Mouse (Mus musculus): ENCODE measurements at regions not wholly inside any gene's neighbourhood (a gene's known extent, or its start where the extent isn't known, plus 50 kb on each side); places are given as distances from the start of the nearest gene placed in this dataset.

DNA sequence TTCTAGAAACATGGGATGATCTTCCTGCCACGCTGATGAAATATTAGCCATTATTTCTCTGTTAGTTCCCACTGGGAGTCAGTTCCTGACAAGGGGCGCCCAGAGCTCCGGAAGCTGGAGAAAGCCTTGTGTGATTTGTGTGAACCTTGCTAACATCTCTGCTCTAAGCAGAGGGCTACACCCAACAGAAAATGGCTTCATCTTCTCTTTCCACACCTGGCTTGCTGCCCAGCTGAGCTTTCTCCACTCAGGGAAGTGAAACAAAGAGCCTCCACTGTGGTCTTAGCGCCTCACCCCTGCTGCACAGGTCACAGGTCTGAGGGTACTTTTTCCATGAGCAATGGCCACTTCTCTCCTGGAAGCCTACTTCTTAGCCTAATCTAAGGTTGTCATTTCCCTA is 285.2 kb downstream of the Rps24 start:
- DNase-seq (ENCODE audit: low spot score), result no peak
- no peak for ATAC-seq (ENCODE audit: insufficient number of reproducible peaks, low FRiP score, low TSS enrichment, low read depth)
- no peak overlapping the region for H3K9ac ChIP-seq (ENCODE audit: low read length)
- H3K4me1 ChIP-seq (ENCODE audit: control insufficient read depth, insufficient read depth, low read length), result peaks cover 19% of the 10 kb centered on the region
- no peak overlapping the region for H3K4me3 ChIP-seq (ENCODE audit: low read depth, low read length)
- 88% methylated on average over 4 of the region's 4 CpGs for WGBS
- no peaks in the 10 kb centered on the region for H3K27me3 ChIP-seq (ENCODE audit: control insufficient read depth, insufficient read depth, low read length)
- no peaks in the 10 kb centered on the region for H3K36me3 ChIP-seq (ENCODE audit: control insufficient read depth, insufficient read depth, low read length)
- H3K27ac ChIP-seq (replicated peaks; ENCODE audit: low read depth, low read length), result no peak overlapping the region
- H3K9me3 ChIP-seq (ENCODE audit: control insufficient read depth, low read length), result no peaks in the 10 kb centered on the region
- no peak overlapping the region for H3K4me2 ChIP-seq (ENCODE audit: low read depth, severe bottlenecking)

DNA sequence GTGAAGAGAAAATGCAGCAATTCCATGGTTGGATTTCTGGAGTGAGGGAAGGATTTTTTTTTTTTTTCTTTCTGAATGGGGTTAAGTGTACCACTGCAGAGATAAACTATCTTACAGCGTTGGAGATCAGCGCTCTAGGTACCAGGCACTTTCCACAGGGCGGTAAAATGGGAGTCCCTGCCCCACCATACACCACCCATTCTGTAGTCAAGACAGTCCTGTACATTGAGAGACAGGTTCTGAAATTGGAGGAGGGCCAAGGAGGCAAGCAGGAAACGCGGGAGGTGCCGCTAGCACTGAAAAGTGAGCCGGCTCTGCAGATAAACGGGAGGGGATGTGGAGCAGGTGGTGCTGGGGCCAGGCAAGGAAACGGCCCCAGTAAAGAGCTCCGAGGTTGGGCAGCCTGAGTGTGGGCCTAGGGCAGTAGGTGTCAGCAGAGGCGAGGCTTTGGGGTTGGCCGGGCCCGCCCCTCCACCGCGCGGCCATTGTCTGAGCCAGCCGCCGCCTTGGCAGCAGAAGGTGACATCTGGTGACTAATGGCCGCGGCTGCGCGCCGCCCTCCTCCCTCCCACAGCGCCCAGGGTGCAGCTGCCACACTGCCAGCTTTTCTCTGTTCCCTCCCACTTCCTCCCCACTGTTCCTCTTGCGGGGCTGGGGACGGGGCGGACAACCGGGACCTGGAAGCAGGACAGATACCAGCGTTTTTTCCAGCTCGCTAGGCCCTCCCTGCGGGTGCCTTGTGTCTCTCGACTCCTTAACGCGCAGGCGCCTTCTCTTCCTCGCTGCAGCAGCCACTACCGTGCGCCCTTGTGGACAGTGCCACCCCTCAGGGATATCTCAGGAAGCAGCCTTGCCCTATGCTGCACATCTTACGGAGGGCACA is 292.1 kb downstream of the Rps24 start:
- ATAC-seq (ENCODE audit: insufficient number of reproducible peaks, low FRiP score, low TSS enrichment, low read depth), result peak; percentile 96
- 2% methylated on average over 39 of the region's 39 CpGs for WGBS

DNA sequence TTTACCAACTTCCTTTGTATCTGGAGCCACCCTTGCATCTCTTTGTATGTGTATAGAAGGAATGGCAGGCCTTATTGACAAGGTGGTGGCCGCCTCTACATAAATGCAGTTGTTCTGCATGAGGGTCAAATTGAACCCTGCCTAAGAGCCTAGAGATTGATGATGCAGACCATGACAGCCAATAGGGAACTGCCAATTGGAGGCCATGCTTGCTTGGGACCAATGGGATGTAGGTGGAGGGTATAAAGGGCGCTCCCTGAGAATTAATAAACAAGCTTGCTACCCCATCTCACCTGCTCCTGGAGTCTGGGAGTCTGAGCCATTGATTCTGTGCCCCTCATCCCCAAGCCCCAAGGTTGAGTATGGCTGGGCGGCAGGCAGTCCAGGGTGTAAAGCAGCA is 294.7 kb downstream of the Rps24 start:
- whole genome bisulfite sequencing, result 81% methylated on average over 3 of the region's 3 CpGs

More for the DNA sequence above, 292.1 kb downstream of the Rps24 start:
- Histone ChIP-seq H3K27ac (replicated peaks; ENCODE audit: low read depth, low read length) (peak overlapping the region; percentile 83), H3K27me3 (ENCODE audit: control insufficient read depth, insufficient read depth, low read length) (no peaks in the 10 kb centered on the region), H3K9me3 (ENCODE audit: control insufficient read depth, low read length) (no peaks in the 10 kb centered on the region), H3K4me3 (ENCODE audit: low read depth, low read length) (peak overlapping the region; percentile 31), H3K4me2 (ENCODE audit: low read depth, severe bottlenecking) (peak overlapping the region; percentile 68), H3K4me1 (ENCODE audit: control insufficient read depth, insufficient read depth, low read length) (peaks cover 14% of the 10 kb centered on the region), H3K9ac (ENCODE audit: low read length) (peak overlapping the region; percentile 72), H3K36me3 (ENCODE audit: control insufficient read depth, insufficient read depth, low read length) (no peaks in the 10 kb centered on the region)
- DNase-seq (ENCODE audit: low spot score), result peak; percentile 91

DNA sequence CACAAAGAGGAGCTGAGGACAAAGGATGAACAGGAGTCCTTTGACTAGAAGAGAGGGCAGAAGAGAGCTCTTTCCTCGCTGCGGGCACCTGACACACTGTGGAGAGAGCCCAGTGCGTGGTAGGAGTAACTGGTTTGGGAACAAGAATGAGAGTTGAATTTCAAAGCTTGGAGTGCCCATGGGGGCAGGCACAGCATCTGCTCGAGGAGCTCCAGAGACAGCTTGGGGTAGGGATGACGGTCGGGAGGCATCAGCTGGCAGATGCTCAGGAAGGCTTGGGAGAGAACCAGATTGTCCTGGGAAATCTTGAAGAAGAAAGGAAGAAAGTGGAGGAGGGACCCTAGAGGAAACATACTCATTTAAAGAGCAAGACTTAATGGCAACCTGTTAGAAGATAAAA is 297.0 kb downstream of the Rps24 start:
- ATAC-seq (ENCODE audit: insufficient number of reproducible peaks, low FRiP score, low TSS enrichment, low read depth), result no peak
- H3K27ac ChIP-seq (replicated peaks; ENCODE audit: low read depth, low read length), result no peak overlapping the region

More for the DNA sequence above, 294.7 kb downstream of the Rps24 start:
- ATAC-seq (ENCODE audit: insufficient number of reproducible peaks, low FRiP score, low TSS enrichment, low read depth) (no peak), DNase-seq (ENCODE audit: low spot score) (no peak)
- H3K4me3 ChIP-seq (ENCODE audit: low read depth, low read length), result no peak overlapping the region
- H3K4me2 ChIP-seq (ENCODE audit: low read depth, severe bottlenecking), result no peak overlapping the region
- H3K36me3 ChIP-seq (ENCODE audit: control insufficient read depth, insufficient read depth, low read length), result no peaks in the 10 kb centered on the region
- no peak overlapping the region for H3K27ac ChIP-seq (replicated peaks; ENCODE audit: low read depth, low read length)
- no peak overlapping the region for H3K9ac ChIP-seq (ENCODE audit: low read length)
- H3K4me1 ChIP-seq (ENCODE audit: control insufficient read depth, insufficient read depth, low read length), result peaks cover 14% of the 10 kb centered on the region
- no peaks in the 10 kb centered on the region for H3K9me3 ChIP-seq (ENCODE audit: control insufficient read depth, low read length)
- H3K27me3 ChIP-seq (ENCODE audit: control insufficient read depth, insufficient read depth, low read length), result no peaks in the 10 kb centered on the region

DNA sequence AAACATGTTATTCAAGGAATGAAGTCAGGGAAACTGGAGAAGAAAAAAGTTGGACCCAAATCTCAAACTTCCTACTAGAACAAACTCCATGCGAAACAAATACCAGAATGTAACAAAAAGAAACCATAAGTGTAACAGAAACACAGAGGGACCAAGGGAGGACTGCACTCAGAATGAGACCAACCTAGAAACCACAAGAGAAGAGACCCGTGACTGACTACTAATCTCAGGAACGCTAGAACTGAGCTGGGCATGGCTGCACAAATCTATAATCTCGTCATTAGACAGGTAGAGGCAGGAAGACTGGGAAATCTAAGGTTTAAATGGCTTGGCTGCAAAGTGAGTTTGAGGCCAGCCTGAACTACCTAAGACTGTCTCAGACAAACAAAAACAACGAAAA is 298.5 kb downstream of the Rps24 start:
- H3K27me3 ChIP-seq (ENCODE audit: control insufficient read depth, insufficient read depth, low read length), result no peaks in the 10 kb centered on the region
- 81% methylated on average over 5 of the region's 5 CpGs for WGBS
- H3K9me3 ChIP-seq (ENCODE audit: control insufficient read depth, low read length), result no peaks in the 10 kb centered on the region
- no peaks in the 10 kb centered on the region for H3K36me3 ChIP-seq (ENCODE audit: control insufficient read depth, insufficient read depth, low read length)
- H3K9ac ChIP-seq (ENCODE audit: low read length), result no peak overlapping the region
- ATAC-seq (ENCODE audit: insufficient number of reproducible peaks, low FRiP score, low TSS enrichment, low read depth), result no peak
- H3K4me2 ChIP-seq (ENCODE audit: low read depth, severe bottlenecking), result no peak overlapping the region
- no peak overlapping the region for H3K27ac ChIP-seq (replicated peaks; ENCODE audit: low read depth, low read length)
- H3K4me3 ChIP-seq (ENCODE audit: low read depth, low read length), result no peak overlapping the region
- H3K4me1 ChIP-seq (ENCODE audit: control insufficient read depth, insufficient read depth, low read length), result no peaks in the 10 kb centered on the region; the same call in 1 of the 2 replicates
- DNase-seq (ENCODE audit: low spot score), result no peak

More for the DNA sequence above, 297.0 kb downstream of the Rps24 start:
- no peak overlapping the region for H3K9ac ChIP-seq (ENCODE audit: low read length)
- H3K9me3 ChIP-seq (ENCODE audit: control insufficient read depth, low read length), result no peaks in the 10 kb centered on the region
- H3K36me3 ChIP-seq (ENCODE audit: control insufficient read depth, insufficient read depth, low read length), result no peaks in the 10 kb centered on the region
- no peak overlapping the region for H3K4me2 ChIP-seq (ENCODE audit: low read depth, severe bottlenecking)
- no peaks in the 10 kb centered on the region for H3K27me3 ChIP-seq (ENCODE audit: control insufficient read depth, insufficient read depth, low read length)
- H3K4me3 ChIP-seq (ENCODE audit: low read depth, low read length), result no peak overlapping the region
- 69% methylated on average over 6 of the region's 6 CpGs for WGBS
- DNase-seq (ENCODE audit: low spot score), result no peak
- peaks cover 14% of the 10 kb centered on the region for H3K4me1 ChIP-seq (ENCODE audit: control insufficient read depth, insufficient read depth, low read length)

DNA sequence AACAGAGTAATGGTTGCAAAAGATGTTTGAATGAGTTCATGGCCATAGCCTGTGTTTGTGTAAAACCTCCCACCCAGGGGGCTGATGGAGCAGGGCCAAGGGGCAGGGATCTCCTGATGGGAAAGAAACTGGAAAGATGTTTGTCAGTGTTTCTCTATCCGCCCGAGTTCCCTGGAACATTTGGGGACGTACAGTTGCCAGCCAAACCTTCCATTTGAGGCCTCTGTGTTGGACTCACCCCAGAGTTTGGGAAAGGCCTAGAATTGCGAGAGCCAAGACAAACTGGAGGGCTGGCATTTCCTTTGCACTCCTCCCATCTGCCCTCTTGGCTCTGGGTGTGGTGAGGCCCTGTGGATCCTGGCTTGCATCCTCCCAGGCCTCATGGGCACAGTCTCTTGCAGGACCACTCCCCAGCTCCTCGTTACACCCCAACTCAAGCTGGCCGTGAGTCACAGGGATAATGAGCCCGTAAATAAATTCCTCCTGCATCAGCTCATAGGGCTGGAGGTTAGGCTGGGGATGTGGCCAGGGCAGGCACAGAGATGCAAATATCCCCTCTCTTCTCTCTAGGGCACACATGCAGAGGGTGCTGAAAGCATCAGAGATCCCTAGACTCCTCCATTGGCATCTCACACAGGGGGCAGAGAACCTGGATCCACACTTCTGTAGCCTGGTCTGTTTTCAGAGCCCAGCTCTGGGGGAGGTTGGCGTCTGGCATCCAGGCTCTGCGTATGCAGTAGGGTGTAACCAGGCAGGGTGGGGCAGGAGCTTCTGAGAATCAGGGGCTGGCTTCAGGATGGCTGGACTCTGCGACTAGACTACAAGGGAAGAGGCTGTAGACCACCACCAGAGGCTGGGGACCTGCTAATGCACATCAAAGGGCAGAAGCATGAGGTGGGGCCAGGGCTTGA is 306.7 kb downstream of the Rps24 start:
- no peaks in the 10 kb centered on the region for H3K9me3 ChIP-seq (ENCODE audit: control insufficient read depth, low read length)
- no peaks in the 10 kb centered on the region for H3K27me3 ChIP-seq (ENCODE audit: control insufficient read depth, insufficient read depth, low read length)
- H3K36me3 ChIP-seq (ENCODE audit: control insufficient read depth, insufficient read depth, low read length), result no peaks in the 10 kb centered on the region
- no peak overlapping the region; the same call in 1 of the 2 replicates for H3K9ac ChIP-seq (ENCODE audit: low read length)
- no peak overlapping the region for H3K4me3 ChIP-seq (ENCODE audit: low read depth, low read length)
- no peak overlapping the region for H3K4me2 ChIP-seq (ENCODE audit: low read depth, severe bottlenecking)
- DNase-seq (ENCODE audit: low spot score) (no peak), ATAC-seq (ENCODE audit: insufficient number of reproducible peaks, low FRiP score, low TSS enrichment, low read depth) (no peak)
- 42% methylated on average over 10 of the region's 10 CpGs for WGBS
- no peak overlapping the region; the same call in 1 of the 2 replicates for H3K27ac ChIP-seq (replicated peaks; ENCODE audit: low read depth, low read length)
- 0 out of 2 replicates have a peak, but pooled peaks cover 6% of the 10 kb centered on the region for H3K4me1 ChIP-seq (ENCODE audit: control insufficient read depth, insufficient read depth, low read length)

DNA sequence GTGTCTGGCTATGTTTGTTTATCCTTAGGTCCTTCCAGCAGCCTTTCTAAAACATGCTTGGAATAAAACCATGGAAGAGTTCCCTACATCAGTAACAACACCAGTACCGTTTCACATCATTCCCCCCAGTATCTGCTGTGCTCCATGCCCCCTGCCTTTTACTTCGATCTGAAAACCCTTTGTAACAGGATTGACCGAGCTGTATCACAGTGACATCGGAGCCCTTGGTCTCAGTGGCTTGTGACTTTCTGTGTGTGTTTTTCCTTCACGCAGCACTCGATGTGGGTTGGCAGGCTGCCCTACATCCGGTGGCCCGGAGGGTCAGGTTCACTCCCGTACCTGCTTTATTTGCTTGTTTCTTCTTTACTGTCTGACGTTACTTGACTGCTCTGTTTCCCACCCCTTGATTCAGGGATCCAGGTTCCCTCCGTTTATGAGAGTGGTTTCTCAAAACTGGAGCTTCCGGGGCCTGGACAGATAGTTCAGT is 307.5 kb downstream of the Rps24 start:
- ATAC-seq (ENCODE audit: insufficient number of reproducible peaks, low FRiP score, low TSS enrichment, low read depth), result no peak
- H3K4me3 ChIP-seq (ENCODE audit: low read depth, low read length), result no peak overlapping the region
- no peak overlapping the region for H3K9ac ChIP-seq (ENCODE audit: low read length)
- 67% methylated on average over 12 of the region's 12 CpGs for WGBS
- no peaks in the 10 kb centered on the region for H3K36me3 ChIP-seq (ENCODE audit: control insufficient read depth, insufficient read depth, low read length)
- no peak for DNase-seq (ENCODE audit: low spot score)
- no peak overlapping the region; the same call in 1 of the 2 replicates for H3K27ac ChIP-seq (replicated peaks; ENCODE audit: low read depth, low read length)
- no peak overlapping the region for H3K4me2 ChIP-seq (ENCODE audit: low read depth, severe bottlenecking)
- H3K27me3 ChIP-seq (ENCODE audit: control insufficient read depth, insufficient read depth, low read length), result no peaks in the 10 kb centered on the region
- no peaks in the 10 kb centered on the region for H3K9me3 ChIP-seq (ENCODE audit: control insufficient read depth, low read length)
- H3K4me1 ChIP-seq (ENCODE audit: control insufficient read depth, insufficient read depth, low read length), result 0 out of 2 replicates have a peak, but pooled peaks cover 6% of the 10 kb centered on the region

DNA sequence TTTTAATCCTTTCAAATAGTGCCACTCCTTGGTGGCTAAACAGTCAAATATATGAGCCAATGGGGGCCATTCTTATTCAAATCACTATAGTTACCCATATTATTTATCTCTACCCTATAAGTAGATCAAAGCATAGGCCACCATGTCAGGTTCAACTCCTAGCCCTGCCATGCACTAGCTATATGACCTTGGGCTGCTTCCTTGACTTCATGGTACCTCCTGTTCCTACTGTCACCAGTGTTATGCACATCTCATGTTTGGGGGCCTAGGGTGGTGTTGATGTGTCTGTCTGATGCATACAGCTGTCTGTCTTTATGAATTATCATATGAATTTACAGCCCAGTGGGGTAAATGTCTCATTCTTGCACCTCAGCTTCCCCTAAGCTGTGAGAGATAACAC is 310.6 kb downstream of the Rps24 start:
- no peaks in the 10 kb centered on the region for H3K27me3 ChIP-seq (ENCODE audit: control insufficient read depth, insufficient read depth, low read length)
- no peak overlapping the region for H3K9ac ChIP-seq (ENCODE audit: low read length)
- ATAC-seq (ENCODE audit: insufficient number of reproducible peaks, low FRiP score, low TSS enrichment, low read depth) (no peak), DNase-seq (ENCODE audit: low spot score) (no peak)
- no peaks in the 10 kb centered on the region for H3K36me3 ChIP-seq (ENCODE audit: control insufficient read depth, insufficient read depth, low read length)
- H3K4me3 ChIP-seq (ENCODE audit: low read depth, low read length), result no peak overlapping the region
- H3K27ac ChIP-seq (replicated peaks; ENCODE audit: low read depth, low read length), result no peak overlapping the region
- H3K4me1 ChIP-seq (ENCODE audit: control insufficient read depth, insufficient read depth, low read length), result 0 out of 2 replicates have a peak, but pooled peaks cover 6% of the 10 kb centered on the region
- H3K9me3 ChIP-seq (ENCODE audit: control insufficient read depth, low read length), result no peaks in the 10 kb centered on the region
- H3K4me2 ChIP-seq (ENCODE audit: low read depth, severe bottlenecking), result no peak overlapping the region
